Mouse (Mus musculus): ENCODE results near the gene E330009J07Rik.

DNA sequence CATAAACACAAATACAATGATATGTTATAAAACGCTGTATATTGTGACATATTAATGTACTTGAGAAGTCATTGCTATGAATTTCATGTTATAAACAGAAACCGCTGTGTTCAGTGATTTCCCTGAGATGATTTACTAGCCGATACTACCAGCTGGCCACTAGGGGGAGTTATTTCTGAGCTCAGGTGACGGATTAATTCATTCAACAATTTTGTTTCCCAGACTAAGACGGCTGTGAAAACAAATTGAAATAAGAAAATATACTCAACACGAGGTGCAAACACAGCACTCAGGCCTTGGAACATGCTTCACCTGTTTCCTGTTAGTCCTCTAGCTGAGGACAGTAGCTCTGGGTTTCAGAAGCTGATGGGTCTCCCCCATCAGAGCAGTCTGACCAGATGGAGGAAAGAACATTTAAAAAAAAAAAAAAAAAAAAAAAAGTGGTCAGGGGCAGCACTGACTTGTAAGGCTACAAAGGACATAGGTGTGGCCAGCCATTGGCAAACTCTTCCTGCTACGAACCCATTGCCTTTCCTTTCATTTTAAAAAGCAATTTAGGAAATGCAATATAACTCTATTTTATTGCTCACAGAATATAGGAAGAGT is 18.6 kb upstream of the E330009J07Rik start:
- no peak for TF ChIP-seq GATA1 (IDR thresholded peaks at IDR 0.05; ENCODE audit: borderline replicate concordance, low read length)
- TF ChIP-seq FLI1 (IDR thresholded peaks at IDR 0.05; ENCODE audit: low read length), result no peak

Measured in megakaryocyte, embryonic 14.5 days (primary cell).